Mouse (Mus musculus) kidney, adult 9 months (tissue): ENCODE measurements around the gene Bcl9.
A peak's percentile ranks its signal among the peaks of the same experiment; 100 is the strongest.

Experiments used
- DNase-seq: peaks from one replicate; pipeline ENCODE4 v3.0.0; 2022

Bcl9 gene

GRCm38 (mm10) chr3:97230631-97231404 is 66.9 kb downstream of the Bcl9 start:
- DNase-seq = no peak

DNA sequence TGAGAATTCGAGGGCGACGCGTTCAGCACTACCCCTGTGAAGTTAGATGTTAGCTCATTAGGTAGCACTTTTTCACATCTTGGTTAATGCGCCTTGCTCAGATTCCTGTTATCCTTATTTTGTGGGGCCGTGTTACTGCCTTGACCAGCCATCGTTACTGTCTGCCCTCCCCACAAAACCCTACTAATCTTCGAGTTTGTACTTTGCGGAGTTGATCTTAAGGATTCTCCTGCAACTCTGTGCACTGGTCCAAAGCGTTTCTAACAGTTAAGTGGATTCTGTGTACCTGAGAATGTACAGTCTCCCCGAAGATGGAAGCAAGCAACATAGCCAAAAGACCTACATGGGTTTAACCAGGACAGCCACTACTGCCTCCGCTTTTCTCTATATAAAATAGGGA is 69.3 kb downstream of the Bcl9 start:
- DNase-seq = no peak

- DNase-seq = no peak
These were observed 69.7 kb downstream of the Bcl9 start for GRCm38 (mm10) chr3:97228020-97228419.

GRCm38 (mm10) chr3:97227259-97228005 is 70.3 kb downstream of the Bcl9 start:
- peak; percentile 96 for DNase-seq

DNA sequence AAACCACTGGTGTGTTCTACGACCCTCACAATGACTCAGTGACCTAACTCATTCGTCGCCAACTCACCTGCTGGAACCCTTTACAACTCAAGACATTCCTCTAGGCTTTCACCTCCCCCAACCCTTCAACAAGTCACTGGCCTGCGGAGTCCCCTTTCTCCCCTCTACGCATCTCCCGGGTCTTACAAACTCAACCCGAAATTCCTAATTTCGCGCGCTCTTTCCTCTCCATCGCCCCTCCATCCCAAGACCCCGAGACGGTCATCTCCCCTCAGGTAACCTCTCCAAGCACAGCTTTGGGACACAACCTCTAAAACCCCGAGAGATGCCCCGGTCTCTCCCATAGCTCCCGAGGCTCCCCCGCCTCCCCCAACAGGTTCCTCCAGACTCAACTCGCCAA is 71.0 kb downstream of the Bcl9 start:
- DNase-seq = no peak

DNA sequence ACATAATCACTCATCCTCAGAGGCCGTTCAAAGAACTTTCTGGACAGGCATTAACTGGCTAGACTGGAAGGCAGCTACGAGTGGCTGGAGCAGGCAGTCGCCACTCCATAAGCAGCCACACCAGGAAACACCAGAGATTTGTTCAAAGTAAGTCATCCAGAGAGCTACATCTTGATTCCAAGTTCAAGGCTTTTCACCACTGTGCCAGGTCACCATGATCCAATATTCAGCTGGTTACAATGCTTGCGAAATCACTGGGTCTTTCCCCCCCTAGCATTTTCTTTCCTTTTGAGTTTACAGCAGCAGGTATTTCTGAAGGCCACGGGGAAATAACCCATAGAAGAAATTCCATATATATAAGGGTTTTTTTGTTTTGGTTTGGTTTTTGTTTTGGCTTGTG is 72.5 kb downstream of the Bcl9 start:
- DNase-seq = no peak

DNA sequence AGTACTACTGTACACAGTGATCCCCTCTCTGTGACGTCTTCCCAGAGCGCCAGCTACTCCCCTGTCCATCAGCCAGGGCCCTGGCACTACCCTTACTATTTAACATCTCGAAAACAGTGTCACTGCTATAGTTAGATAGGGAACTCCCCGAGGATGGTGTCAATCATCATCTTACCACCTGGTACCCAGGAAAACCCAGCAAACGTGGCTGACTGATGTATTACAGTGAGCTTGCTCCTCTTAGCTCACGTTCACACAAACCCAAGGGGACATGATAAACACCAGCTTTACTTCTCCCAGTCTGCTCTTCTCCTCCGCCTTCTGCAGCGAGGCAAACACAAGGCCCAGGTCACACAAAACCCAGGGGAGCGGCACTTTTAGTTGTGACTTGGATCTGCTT is 74.5 kb downstream of the Bcl9 start:
- no peak for DNase-seq

DNA sequence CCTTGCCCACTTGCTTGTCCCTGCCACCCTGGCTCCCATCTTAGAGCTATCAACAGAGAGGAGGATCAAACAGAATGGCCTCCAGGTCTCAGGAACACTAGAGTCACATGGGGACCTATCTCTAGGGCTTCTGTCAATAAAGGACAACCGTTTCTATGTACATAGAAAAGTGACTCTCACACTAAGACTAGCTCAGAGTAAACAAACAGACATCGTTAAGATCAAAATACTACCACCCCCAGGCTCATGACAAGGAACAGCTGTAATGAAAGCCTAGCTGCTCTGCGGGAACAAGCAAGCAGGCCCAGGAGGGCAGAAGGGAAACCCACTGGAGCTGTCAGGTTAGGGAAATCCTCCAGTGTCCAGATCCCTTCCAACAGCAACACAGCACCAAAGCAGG is 82.2 kb downstream of the Bcl9 start:
- DNase-seq = no peak

DNA sequence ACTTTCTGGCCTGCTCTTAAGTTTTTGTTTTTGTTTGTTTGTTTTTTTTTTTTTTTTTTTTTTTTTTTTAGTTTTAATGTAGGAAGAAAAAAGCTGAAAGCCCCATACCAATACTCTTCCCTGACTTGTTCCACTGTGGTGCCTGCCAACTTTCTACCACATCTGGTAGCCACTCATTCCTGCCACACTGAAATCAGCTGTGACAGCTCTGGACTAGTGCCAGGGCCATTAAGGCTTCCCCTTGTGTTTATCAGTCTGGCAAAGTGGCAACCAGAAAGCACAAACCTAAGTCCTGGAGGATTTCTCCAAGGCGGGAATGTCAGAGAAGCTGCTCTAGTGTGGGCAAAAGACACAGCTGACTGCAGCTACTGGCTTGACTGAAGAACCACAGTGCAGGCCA is 83.3 kb downstream of the Bcl9 start:
- DNase-seq = no peak

DNA sequence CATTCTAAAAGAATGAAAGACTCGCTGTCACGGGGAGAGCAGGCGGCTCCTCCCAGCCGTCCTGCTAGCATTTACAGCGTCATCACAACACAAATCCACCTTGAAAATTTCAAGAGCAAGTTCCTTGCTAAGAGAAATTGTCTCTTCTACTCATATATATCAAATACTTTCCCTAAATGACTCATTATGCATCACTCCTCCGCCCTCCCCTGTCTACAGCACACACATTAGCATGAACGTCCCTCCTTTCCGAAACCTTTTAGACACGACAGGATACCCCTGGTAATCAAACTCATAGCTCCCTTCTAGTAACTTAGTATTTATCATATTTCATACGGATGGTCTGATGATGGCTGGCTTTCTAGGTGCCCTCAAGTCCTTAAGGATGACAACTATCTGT is 83.8 kb downstream of the Bcl9 start:
- DNase-seq = no peak

GRCm38 (mm10) chr3:97211177-97211576 is 86.5 kb downstream of the Bcl9 start:
- no peak for DNase-seq

GRCm38 (mm10) chr3:97209351-97209750 is 88.4 kb downstream of the Bcl9 start:
- DNase-seq = no peak

DNA sequence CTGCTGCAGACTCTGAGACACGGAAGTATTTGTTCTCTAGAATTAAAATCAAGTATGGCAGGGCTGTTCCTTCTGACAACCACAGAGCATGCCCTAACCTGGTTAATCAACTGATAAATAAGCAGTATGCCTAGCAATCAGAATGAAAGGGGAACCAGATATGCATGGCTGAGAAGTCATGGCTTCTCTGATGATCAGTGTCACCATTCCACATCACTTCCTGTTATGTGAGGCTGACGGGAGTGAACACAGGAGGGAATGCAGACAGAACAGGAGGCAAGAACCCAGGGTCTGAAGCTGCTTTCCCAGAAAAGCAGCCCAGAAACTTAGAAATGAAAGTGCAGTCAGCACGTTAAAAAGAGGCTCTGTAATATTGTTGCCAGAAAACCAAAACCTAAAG is 91.2 kb downstream of the Bcl9 start:
- no peak for DNase-seq

DNA sequence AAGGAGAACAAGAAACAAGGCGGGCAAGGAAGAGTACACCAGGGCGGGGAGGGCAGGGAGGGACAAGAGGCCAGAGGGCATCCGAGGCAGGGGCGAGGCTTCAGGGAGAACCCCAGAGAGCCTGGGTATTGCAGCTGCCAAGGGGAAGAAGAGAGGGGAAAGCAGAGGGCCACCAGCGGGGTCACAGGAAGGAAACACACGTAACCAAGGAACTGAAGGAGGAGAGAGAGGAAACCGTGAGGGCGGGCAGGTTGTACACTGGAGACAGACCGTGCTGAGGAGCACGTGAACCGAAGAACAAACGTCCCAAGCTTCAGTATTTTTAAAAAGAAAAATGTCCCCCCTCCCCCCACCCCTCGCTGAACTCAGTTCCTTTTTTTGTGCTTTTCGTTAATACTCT is 93.8 kb downstream of the Bcl9 start:
- no peak for DNase-seq

DNA sequence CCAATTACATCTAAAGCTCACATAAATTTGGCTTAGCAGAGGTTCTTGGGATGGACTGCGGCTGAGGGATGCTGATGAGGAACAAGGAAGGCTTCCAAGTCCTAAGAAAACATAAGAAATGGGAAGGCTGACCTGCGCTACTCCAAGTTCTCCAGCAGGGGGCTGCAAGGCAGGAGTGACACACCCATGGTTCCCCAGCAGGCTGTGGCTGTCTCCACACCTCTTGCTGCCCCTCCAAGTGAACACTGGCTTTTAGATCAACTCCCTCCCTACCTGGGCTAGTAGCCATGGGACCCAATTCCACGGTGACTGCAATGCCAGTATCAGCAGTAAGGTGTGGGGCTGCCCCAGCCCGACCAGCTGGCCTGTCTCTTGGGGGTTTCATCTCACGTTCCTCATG is 95.8 kb downstream of the Bcl9 start:
- DNase-seq = peak; percentile 69

DNA sequence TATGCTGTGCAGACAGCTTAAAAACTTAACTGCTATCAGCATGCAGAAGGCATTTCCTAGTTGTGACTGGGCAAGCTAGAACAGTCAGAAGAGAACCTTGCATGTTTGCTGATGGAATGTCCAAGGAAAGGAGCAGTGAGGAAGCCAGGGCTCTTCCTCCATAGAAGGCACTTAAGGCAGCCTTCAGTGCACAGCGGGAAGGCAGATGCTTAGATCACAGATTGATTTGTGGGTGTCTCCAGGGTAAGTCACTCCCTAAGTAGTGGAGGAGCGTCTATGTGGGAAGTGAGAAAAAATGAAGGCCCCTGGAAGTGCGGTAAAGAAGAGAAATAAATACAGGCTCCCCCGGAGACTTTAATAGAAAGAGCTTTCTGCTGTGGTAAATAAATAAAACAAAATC is 98.5 kb downstream of the Bcl9 start:
- no peak for DNase-seq

DNA sequence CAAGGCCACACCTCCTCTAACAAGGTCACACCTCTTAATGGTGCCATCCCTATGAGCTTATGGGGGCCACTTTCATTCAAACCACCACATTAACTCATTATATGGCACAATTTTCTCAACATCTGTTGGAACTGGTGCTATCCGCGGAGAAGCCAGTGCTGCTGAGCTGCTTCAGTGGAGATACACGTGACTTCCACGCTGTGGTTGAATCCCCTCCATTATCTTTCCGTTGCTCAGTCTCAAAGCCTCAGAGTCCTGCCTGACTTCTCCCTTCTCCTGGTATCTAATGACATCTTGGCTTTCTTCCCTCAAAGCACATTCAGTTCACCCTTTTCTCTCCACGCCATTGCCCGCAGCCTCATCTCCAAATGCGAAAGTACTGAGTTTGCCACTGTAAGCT is 101.1 kb downstream of the Bcl9 start:
- DNase-seq = no peak

GRCm38 (mm10) chr3:97185098-97185860 is 112.4 kb downstream of the Bcl9 start:
- peak; percentile 79 for DNase-seq

GRCm38 (mm10) chr3:97183810-97184209 is 113.9 kb downstream of the Bcl9 start:
- peak; percentile 43 for DNase-seq

GRCm38 (mm10) chr3:97180527-97180926 is 117.2 kb downstream of the Bcl9 start:
- DNase-seq = no peak

GRCm38 (mm10) chr3:97178885-97179284 is 118.8 kb downstream of the Bcl9 start:
- no peak for DNase-seq

GRCm38 (mm10) chr3:97172632-97173031 is 125.1 kb downstream of the Bcl9 start:
- DNase-seq = no peak

DNA sequence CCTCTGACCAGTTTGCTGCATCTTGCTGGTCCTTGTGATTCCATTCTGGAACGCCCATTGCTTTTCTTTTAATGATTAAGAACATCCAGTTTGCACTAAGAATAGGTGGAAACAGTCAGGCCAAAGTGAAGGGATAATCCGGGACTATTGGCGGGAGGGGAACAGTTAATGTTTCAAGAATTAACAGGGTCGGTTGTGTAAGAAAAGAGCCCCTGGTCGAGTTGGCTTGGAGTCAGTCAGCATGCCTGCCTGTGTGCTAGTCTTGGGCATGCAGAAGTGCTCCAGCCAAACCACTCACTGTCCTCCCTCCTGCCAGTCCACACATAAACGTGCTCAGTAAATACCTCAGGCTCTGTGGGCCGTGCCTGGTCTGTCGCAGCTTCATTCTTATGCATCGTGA is 125.5 kb downstream of the Bcl9 start:
- DNase-seq = peak; percentile 96

DNA sequence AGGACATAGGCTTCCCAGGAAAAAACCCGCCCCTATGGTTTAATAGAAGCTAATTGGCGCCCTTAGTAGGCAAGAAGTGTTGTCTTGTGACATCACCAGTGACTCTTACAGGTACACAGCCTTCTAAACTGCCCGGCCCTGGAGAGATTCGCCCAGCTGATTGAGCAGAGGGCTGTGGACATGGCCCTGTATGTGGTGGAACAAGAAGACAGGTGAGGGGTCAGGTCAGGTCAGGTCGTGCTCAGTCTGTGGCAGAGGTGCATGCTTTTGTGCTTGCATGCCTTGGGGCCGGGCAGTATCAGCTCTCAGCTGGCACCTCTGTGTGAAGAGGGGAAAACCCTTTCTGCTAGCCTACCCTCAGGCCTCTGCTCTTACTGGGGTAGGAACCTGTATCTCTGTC is 126.2 kb downstream of the Bcl9 start:
- peak; percentile 50 for DNase-seq
